Mouse (Mus musculus): ENCODE data around the gene Cdc27. TPM values are rescaled to one million over a fixed set of nuclear protein-coding genes. Genes with fewer than 3 reads are reported as not detected.

The Cdc27 gene
- 31.2 and 33.8 TPM in 2 replicates for polyA plus RNA-seq (2015; fragmentation: Nextera tagmentation; extraction: Ambion mirVana)

DNA sequence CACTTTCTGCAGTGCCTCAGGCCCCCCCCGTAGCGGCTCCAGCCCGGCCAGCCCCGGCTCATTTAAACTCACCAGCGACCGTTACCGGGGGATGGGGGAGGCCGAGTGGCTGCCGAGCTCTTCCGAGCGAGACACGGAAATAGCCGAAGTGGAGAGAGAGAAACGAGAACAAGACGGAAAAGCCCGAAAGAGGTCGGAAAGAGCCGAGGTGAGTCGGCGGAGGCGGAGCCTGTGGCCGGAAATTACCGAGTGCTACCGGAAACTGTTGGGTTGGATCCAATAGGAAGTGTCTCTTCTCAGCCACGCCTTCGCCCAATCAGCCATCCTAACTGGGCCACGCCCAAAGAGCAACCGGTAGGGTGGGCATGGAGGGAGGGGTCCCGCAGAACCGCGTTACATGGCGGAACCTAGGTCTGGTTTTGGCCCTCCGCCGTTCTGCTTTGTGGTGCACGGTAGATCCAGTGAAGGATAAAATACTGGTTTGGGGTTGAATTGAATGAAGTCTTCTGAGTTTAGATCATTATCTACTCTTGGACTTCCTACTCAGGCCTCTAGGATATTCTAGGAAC is at the start of gene Cdc27, which contains the start of gene Myl4:
Gene Cdc27, minus strand, starts transcription at position 215 of the 569 bp plus-strand sequence.
Gene Myl4, plus strand, starts transcription at position 258 of the 569 bp plus-strand sequence.
- no peaks in the 10 kb centered on the region for H3K9me3 ChIP-seq
- H3K4me2 ChIP-seq (replicated peaks), result peak within 1 kb of the TSS; percentile 67
- H3K36me3 ChIP-seq, result no peaks in the 10 kb centered on the region
- H3K4me3 ChIP-seq (replicated peaks), result peak within 1 kb of the TSS; percentile 79
- ATAC-seq, result peak; percentile 97
- peak within 1 kb of the TSS; percentile 87 for H3K27ac ChIP-seq
- peak within 1 kb of the TSS; percentile 99 for H3K9ac ChIP-seq
- H3K4me1 ChIP-seq (replicated peaks), result no peaks in the 10 kb centered on the region
- no peaks in the 10 kb centered on the region for H3K27me3 ChIP-seq (replicated peaks)
- WGBS, result under 1% methylated on average over 35 of the region's 35 CpGs

- WGBS, result 65% methylated on average over 13 of the region's 13 CpGs
- no peak overlapping the region for H3K4me3 ChIP-seq (replicated peaks)
- peak; percentile 20; the same call in 1 of the 2 replicates for ATAC-seq
- no peaks in the 10 kb centered on the region for H3K4me1 ChIP-seq (replicated peaks)
- H3K27ac ChIP-seq, result peak overlapping the region; percentile 48; the same call in 1 of the 2 replicates
- no peak overlapping the region for H3K9ac ChIP-seq
- no peaks in the 10 kb centered on the region for H3K27me3 ChIP-seq (replicated peaks)
- no peak overlapping the region for H3K4me2 ChIP-seq (replicated peaks)
- H3K9me3 ChIP-seq, result no peaks in the 10 kb centered on the region
- H3K36me3 ChIP-seq, result no peaks in the 10 kb centered on the region
Observed at GRCm38 (mm10) chr11:104599265-104599945, 49.0 kb upstream of the Cdc27 start.

DNA sequence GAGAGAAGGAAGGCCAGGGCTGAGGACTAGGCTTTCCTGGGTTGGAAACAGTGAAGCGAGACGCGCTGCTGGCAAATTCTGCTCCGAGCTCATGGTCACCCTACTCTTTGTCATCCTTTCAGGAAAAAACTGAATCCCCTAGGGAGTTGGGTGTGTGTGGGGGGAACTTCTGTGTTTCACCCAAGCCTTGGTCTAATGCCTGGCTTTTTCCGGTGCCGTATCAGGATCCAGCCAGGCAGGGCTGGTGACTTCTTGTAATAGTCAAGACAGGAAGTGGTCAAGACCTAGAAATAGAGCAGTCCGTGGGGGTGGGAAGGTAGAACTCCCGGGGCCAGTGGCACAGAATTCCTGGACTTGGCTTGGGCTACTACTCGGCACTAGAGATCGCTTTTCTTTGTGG is 45.9 kb upstream of the Cdc27 start:
- WGBS, result 78% methylated on average over 10 of the region's 10 CpGs
- no peak overlapping the region for H3K4me2 ChIP-seq (replicated peaks)
- no peaks in the 10 kb centered on the region; the same call in 1 of the 2 replicates for H3K4me1 ChIP-seq (replicated peaks)
- H3K27ac ChIP-seq, result no peak overlapping the region
- no peak overlapping the region for H3K9ac ChIP-seq
- no peak for ATAC-seq
- no peaks in the 10 kb centered on the region for H3K9me3 ChIP-seq
- no peak overlapping the region for H3K4me3 ChIP-seq (replicated peaks)
- no peaks in the 10 kb centered on the region for H3K27me3 ChIP-seq (replicated peaks)
- H3K36me3 ChIP-seq, result no peaks in the 10 kb centered on the region

DNA sequence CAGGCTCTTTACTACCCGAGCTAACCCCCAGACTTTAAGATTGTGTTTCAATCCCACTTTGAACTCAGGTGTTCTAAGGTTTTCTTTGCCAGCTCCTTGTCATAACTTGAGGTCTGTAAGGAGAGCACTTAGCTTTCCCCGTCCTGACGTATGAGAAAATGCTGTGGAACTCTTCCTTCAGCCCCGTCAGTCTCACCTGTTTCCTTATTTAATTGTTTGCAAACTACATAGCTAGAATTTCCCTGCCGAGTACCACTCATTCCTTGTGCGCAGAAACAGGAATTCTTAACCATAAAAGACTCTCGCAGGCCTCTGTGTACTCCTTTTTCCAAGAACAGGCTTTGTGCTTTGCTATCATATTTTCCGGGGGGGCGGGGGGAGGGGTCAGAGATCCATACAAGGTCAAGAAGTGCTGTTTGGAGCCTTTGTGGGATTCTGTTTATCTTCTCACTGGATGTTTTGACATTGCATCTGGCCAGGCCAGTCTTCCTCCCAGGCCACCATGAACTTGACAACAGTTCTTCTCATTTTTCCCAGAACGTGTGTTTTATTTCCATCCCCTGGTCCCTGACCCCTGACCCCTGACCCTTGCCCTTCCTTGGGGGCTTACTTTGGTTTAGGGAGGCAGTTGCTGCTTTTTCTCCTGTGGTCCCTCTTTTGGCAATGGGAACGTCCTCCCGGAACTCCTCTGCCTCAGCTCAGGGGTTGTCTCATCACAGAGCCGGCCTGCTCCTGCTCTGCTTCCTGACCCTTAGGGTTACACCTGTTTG is 41.8 kb upstream of the Cdc27 start:
- H3K9ac ChIP-seq, result no peak overlapping the region
- no peaks in the 10 kb centered on the region for H3K9me3 ChIP-seq
- H3K4me2 ChIP-seq (replicated peaks), result no peak overlapping the region
- 43% methylated on average over 13 of the region's 13 CpGs for WGBS
- no peaks in the 10 kb centered on the region for H3K27me3 ChIP-seq (replicated peaks)
- no peak for ATAC-seq
- H3K27ac ChIP-seq, result no peak overlapping the region
- H3K36me3 ChIP-seq, result no peaks in the 10 kb centered on the region
- H3K4me3 ChIP-seq (replicated peaks), result no peak overlapping the region
- H3K4me1 ChIP-seq (replicated peaks), result peaks cover 2% of the 10 kb centered on the region; the same call in 1 of the 2 replicates

DNA sequence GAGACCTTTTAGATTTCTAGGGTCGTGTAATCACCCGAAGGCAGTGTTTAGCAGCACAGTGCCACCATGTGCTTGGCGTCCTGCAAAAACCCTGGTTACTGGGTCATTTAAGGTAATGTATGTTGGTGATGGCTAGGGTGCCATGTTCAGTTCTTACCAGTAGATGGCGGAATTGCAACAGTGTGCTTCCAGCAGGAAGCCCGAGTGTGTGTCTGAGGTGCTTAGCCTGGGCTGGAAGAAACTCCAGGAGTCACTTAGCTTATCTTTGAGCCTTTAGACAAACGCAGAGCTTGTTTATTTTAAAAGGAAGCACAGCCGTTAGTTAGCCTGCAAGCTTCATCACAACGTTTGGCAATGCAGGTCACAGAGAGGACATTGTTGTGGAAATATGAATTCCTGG is 39.7 kb upstream of the Cdc27 start:
- peak; percentile 81 for ATAC-seq
- WGBS, result under 1% methylated on average over 8 of the region's 8 CpGs

DNA sequence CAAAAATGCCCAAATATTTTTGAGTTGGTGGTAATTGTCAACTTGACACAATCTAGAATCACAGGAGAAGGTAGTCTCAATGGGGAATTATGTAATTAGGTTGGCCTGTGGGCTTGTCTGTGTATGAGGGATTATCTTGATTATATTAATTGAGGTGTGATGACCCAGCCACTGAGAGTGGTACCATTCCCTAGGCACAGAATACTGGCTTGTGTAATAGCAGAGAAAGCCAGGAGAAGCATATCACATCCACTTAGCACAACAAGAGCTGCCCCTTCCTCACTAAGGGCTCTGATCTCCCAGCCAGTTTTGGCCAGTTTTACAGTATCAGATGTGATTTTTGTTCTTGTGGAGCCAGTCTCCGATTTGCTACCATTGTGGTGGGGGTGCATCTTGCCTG is 39.1 kb upstream of the Cdc27 start:
- Histone ChIP-seq H3K9ac (no peak overlapping the region), H3K9me3 (no peaks in the 10 kb centered on the region), H3K36me3 (no peaks in the 10 kb centered on the region), H3K27me3 (replicated peaks) (no peaks in the 10 kb centered on the region), H3K4me2 (replicated peaks) (no peak overlapping the region), H3K4me1 (replicated peaks) (peaks cover 2% of the 10 kb centered on the region; the same call in 1 of the 2 replicates), H3K27ac (no peak overlapping the region), H3K4me3 (replicated peaks) (no peak overlapping the region)
- 66% methylated on average over 1 of the region's 1 CpGs for WGBS
- no peak for ATAC-seq

More for the DNA sequence above, 39.7 kb upstream of the Cdc27 start:
- no peak overlapping the region for H3K4me2 ChIP-seq (replicated peaks)
- H3K4me3 ChIP-seq (replicated peaks), result no peak overlapping the region
- H3K27me3 ChIP-seq (replicated peaks), result no peaks in the 10 kb centered on the region
- no peak overlapping the region for H3K27ac ChIP-seq
- H3K4me1 ChIP-seq (replicated peaks), result peaks cover 2% of the 10 kb centered on the region; the same call in 1 of the 2 replicates
- no peaks in the 10 kb centered on the region for H3K36me3 ChIP-seq
- no peak overlapping the region for H3K9ac ChIP-seq
- no peaks in the 10 kb centered on the region for H3K9me3 ChIP-seq

DNA sequence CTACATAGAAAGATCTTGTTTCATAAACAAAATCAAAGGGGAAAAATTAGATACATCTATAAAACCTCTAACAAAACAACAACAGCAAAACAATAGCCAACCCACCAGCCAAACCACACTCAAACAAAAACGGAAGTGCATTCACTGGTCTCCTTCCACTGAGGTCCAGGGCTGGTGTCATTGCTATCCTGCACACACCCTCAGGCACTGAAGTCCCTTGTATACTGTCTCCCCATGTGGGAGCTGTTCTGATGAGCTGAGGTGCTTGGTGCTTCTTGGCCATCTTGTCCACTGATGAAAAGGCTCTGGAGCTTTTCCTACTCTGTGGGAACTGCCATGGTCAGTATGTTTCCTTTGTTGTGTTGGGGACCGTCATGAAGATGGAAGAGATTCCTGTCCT is 38.1 kb upstream of the Cdc27 start:
- Histone ChIP-seq H3K27me3 (replicated peaks) (no peaks in the 10 kb centered on the region), H3K4me2 (replicated peaks) (no peak overlapping the region), H3K36me3 (no peaks in the 10 kb centered on the region), H3K9me3 (no peaks in the 10 kb centered on the region), H3K9ac (no peak overlapping the region), H3K27ac (no peak overlapping the region), H3K4me1 (replicated peaks) (peaks cover 2% of the 10 kb centered on the region; the same call in 1 of the 2 replicates), H3K4me3 (replicated peaks) (no peak overlapping the region)
- ATAC-seq, result no peak
- 95% methylated on average over 2 of the region's 2 CpGs for WGBS

- no peak overlapping the region for H3K4me3 ChIP-seq (replicated peaks)
- 95% methylated on average over 9 of the region's 9 CpGs for WGBS
- no peaks in the 10 kb centered on the region for H3K27me3 ChIP-seq (replicated peaks)
- ATAC-seq, result no peak
- no peak overlapping the region for H3K9ac ChIP-seq
- no peak overlapping the region for H3K4me2 ChIP-seq (replicated peaks)
- H3K27ac ChIP-seq, result no peak overlapping the region
- no peaks in the 10 kb centered on the region for H3K9me3 ChIP-seq
- H3K4me1 ChIP-seq (replicated peaks), result peaks cover 2% of the 10 kb centered on the region; the same call in 1 of the 2 replicates
- no peaks in the 10 kb centered on the region for H3K36me3 ChIP-seq
Observed at GRCm38 (mm10) chr11:104587904-104588303, 37.5 kb upstream of the Cdc27 start.

DNA sequence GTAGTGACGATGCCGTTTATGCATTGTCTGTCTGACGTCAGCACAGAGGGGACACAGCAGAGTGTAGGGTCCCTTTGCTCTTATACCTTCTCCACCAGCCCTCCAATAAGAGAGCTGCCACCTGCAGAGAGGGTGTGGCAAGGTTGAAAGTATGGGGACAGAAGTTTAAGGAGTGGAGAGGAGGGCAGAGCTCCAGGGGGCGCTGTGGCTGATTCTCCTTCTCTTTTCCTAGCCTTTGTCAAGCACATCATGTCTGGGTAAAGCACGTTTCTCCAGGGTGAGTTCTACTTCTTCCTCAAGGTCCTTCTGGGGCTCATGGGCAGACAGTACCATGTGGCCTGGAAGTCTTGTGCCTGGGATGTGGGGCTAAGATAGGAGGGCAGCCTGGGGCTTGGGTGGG is 35.1 kb upstream of the Cdc27 start:
- 72% methylated on average over 5 of the region's 5 CpGs for WGBS
- Histone ChIP-seq H3K4me3 (replicated peaks) (no peak overlapping the region), H3K4me2 (replicated peaks) (no peak overlapping the region), H3K9ac (no peak overlapping the region), H3K27me3 (replicated peaks) (no peaks in the 10 kb centered on the region), H3K27ac (no peak overlapping the region), H3K36me3 (no peaks in the 10 kb centered on the region), H3K9me3 (no peaks in the 10 kb centered on the region), H3K4me1 (replicated peaks) (peaks cover 2% of the 10 kb centered on the region; the same call in 1 of the 2 replicates)
- no peak for ATAC-seq

DNA sequence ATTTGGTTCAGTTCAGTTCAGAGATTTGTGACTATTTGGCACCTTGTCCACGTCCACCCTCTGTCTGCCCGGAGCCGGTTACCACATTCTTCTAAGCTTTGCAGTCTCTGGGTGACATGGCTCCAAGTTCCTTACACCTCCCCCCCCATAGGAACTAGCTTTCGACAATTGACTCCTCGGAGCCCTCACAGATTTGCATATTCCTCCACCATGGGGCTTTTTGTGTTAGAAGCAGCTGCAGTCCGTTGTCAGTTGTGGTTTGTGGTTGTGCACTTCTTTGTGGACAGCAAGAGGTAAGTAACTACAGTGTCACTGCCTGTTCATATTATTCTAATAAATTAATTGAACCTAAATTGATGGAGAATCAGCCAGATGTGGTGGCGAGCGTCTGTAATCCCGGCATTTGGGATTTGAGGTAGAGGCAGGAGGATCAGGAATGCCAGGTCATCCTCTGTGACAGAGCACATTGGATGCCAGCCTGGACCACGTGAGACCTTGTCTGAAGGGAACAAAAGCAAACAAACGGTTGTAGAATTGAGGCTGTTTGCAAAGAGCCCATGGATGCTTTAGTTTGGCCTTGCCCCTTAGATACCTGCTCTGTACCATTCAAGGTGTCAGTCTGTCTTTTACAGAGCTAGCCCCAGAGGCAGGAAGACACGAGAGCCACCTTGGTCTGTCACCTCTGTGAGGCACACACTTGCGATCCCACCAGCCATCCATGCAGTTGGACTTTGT is 32.4 kb upstream of the Cdc27 start:
- no peaks in the 10 kb centered on the region for H3K36me3 ChIP-seq
- no peak overlapping the region for H3K27ac ChIP-seq
- no peak overlapping the region for H3K4me2 ChIP-seq (replicated peaks)
- no peak overlapping the region for H3K9ac ChIP-seq
- H3K4me1 ChIP-seq (replicated peaks), result peaks cover 3% of the 10 kb centered on the region; the same call in 1 of the 2 replicates
- no peaks in the 10 kb centered on the region for H3K27me3 ChIP-seq (replicated peaks)
- H3K9me3 ChIP-seq, result no peaks in the 10 kb centered on the region
- H3K4me3 ChIP-seq (replicated peaks), result no peak overlapping the region
- WGBS, result 66% methylated on average over 13 of the region's 13 CpGs
- ATAC-seq, result no peak

DNA sequence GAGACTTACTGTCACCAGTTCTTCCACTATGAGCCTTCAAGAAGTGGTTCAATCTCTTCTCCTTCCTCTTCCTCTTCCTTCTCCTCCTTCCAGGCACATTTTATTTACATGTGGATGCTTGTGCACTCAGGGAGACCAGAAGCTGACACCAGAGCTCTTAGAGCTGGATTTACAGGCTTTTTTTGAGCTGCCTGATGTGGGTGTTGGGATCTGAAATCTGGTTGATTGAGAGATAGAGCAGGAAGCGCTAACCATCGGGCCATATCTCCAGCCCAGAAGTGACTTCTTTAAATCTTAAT is 31.8 kb upstream of the Cdc27 start:
- Histone ChIP-seq H3K27me3 (replicated peaks) (no peaks in the 10 kb centered on the region), H3K4me1 (replicated peaks) (peaks cover 3% of the 10 kb centered on the region; the same call in 1 of the 2 replicates), H3K9me3 (no peaks in the 10 kb centered on the region), H3K27ac (no peak overlapping the region), H3K4me2 (replicated peaks) (0 out of 2 replicates have a peak overlapping the region, but pooled peaks have one; percentile 15), H3K9ac (no peak overlapping the region), H3K4me3 (replicated peaks) (no peak overlapping the region), H3K36me3 (no peaks in the 10 kb centered on the region)
- 85% methylated on average over 2 of the region's 2 CpGs for WGBS
- ATAC-seq, result no peak
